Comparison of ENCODE assay signal across 29 mouse cellular contexts in genomic region chr10:117575404-117576153, GRCm38 (mm10). TPM values are rescaled to one million over a fixed set of nuclear protein-coding genes. Genes with fewer than 3 reads are reported as not detected.
DNase-seq lines count a peak whose midpoint lies in the region; ATAC-seq and TF ChIP-seq lines count a peak whose summit lies in the region.
"Had no signal": no experiment of that assay in that cellular context is flagged by ENCODE, and none has a peak within 500 bp of the region (broad histone marks: within the 10 kb centered on the region; RNA-seq: fewer than 3 reads in every experiment).

No protein-coding gene starts in this region.

- no peaks in the 10 kb centered on the region for H3K9me3 ChIP-seq in intestine, postnatal 0 days (ENCODE audit: control insufficient read depth)
- H3K9me3 ChIP-seq in stomach, embryonic 15.5 days: no peaks in the 10 kb centered on the region
- H3K9me3 ChIP-seq: forebrain, embryonic 13.5 days; hindbrain, embryonic 10.5 days; hindbrain, embryonic 15.5 days; kidney, embryonic 15.5 days; limb, embryonic 15.5 days; liver, embryonic 13.5 days; neural tube, embryonic 13.5 days had no signal

- no peak overlapping the region for H3K9ac ChIP-seq in intestine, postnatal 0 days (ENCODE audit: low read depth, low read length)
- H3K9ac ChIP-seq in stomach, embryonic 15.5 days: no peak overlapping the region
- H3K9ac ChIP-seq: forebrain, embryonic 13.5 days; hindbrain, embryonic 15.5 days; kidney, embryonic 15.5 days; limb, embryonic 15.5 days; liver, embryonic 13.5 days; neural tube, embryonic 13.5 days had no signal

- DNase-seq in 3T3-L1 (ENCODE audit: low read depth, low spot score): peak; percentile 95
- peak; percentile 75 for DNase-seq in ZHBTc4 (ENCODE audit: low read depth, low spot score)
- DNase-seq in adrenal gland, adult 8-10 months: no peak
- no peak for DNase-seq in ovary, postnatal 10 days (ENCODE audit: low spot score)
- DNase-seq in urinary bladder, adult 18-20 months (ENCODE audit: low spot score in 2 of 2): no peak
- DNase-seq: adrenal gland, postnatal 25 days; B cell, adult 2 months; cerebellum, adult 2 months; cerebellum, postnatal 14 days; gastrocnemius, postnatal 14 days; heart, postnatal 14 days; kidney, adult 18-20 months; kidney, postnatal 36 days; layer of hippocampus, postnatal 36 days; left cerebral cortex, postnatal 4 days; liver, embryonic 13.5 days; lung, adult 18-20 months; retina, postnatal 1 day; right cerebral cortex, postnatal 14 days had no signal

- no peak overlapping the region for H3K4me3 ChIP-seq in intestine, postnatal 0 days (ENCODE audit: low read depth, low read length)
- no peak overlapping the region for H3K4me3 ChIP-seq in stomach, embryonic 15.5 days (replicated peaks)
- H3K4me3 ChIP-seq: forebrain, embryonic 13.5 days; hindbrain, embryonic 10.5 days; hindbrain, embryonic 15.5 days; kidney, embryonic 15.5 days; limb, embryonic 15.5 days; liver, embryonic 13.5 days; neural tube, embryonic 13.5 days had no signal

- H3K27me3 ChIP-seq in intestine, postnatal 0 days (replicated peaks; ENCODE audit: control insufficient read depth, insufficient read depth, low read length): no peaks in the 10 kb centered on the region
- H3K27me3 ChIP-seq in stomach, embryonic 15.5 days (replicated peaks): no peaks in the 10 kb centered on the region

- H3K36me3 ChIP-seq in intestine, postnatal 0 days (ENCODE audit: control insufficient read depth, insufficient read depth): no peaks in the 10 kb centered on the region
- no peaks in the 10 kb centered on the region for H3K36me3 ChIP-seq in stomach, embryonic 15.5 days
- H3K36me3 ChIP-seq: hindbrain, embryonic 10.5 days; hindbrain, embryonic 15.5 days; kidney, embryonic 15.5 days; limb, embryonic 15.5 days; liver, embryonic 13.5 days; neural tube, embryonic 13.5 days had no signal

- peak; percentile 80 for ATAC-seq in intestine, postnatal 0 days
- ATAC-seq in stomach, embryonic 15.5 days (ENCODE audit: insufficient read depth, low FRiP score, low read depth): peak; percentile 56; the same call in 1 of the 2 replicates
- ATAC-seq: forebrain, embryonic 13.5 days; lung, postnatal 0 days had no signal

- no peak overlapping the region for H3K27ac ChIP-seq in intestine, postnatal 0 days (ENCODE audit: low read depth, low read length)
- H3K27ac ChIP-seq in stomach, embryonic 15.5 days: peak overlapping the region; percentile 40; the same call in 1 of the 2 replicates
- H3K27ac ChIP-seq: forebrain, embryonic 13.5 days; hindbrain, embryonic 10.5 days; hindbrain, embryonic 15.5 days; kidney, embryonic 15.5 days; limb, embryonic 15.5 days; liver, embryonic 13.5 days; macrophage; neural tube, embryonic 13.5 days had no signal

- no peak for TF ChIP-seq CTCF in intestine, postnatal 0 days (IDR thresholded peaks at IDR 0.05; ENCODE audit: low read depth)

- 0 out of 2 replicates have a peak overlapping the region, but pooled peaks have one; percentile 3 for H3K4me2 ChIP-seq in intestine, postnatal 0 days (replicated peaks; ENCODE audit: low read depth)
- peak overlapping the region; percentile 16; the same call in 1 of the 2 replicates for H3K4me2 ChIP-seq in stomach, embryonic 15.5 days
- H3K4me2 ChIP-seq: forebrain, embryonic 13.5 days; hindbrain, embryonic 15.5 days; kidney, embryonic 15.5 days; limb, embryonic 15.5 days; liver, embryonic 13.5 days; neural tube, embryonic 13.5 days had no signal

- H3K4me1 ChIP-seq in intestine, postnatal 0 days (replicated peaks; ENCODE audit: control insufficient read depth, insufficient read depth, low read length): no peaks in the 10 kb centered on the region
- peaks cover 10% of the 10 kb centered on the region; the same call in 1 of the 2 replicates for H3K4me1 ChIP-seq in stomach, embryonic 15.5 days

- 27% methylated on average over 14 of the region's 14 CpGs for WGBS in intestine, postnatal 0 days
- WGBS in stomach, embryonic 15.5 days: 54% methylated on average over 14 of the region's 14 CpGs

RNA-seq across cellular contexts. Expression of gene Cpm, which starts 53.7 kb away (rescaled TPM):
- 32.8 and 33.8 TPM in 2 replicates for polyA plus RNA-seq in intestine, postnatal 0 days (2015; fragmentation: Nextera tagmentation; extraction: Ambion mirVana)
- polyA plus RNA-seq in stomach, embryonic 15.5 days (2015; fragmentation: Nextera tagmentation; extraction: Ambion mirVana): 57.1 and 57.7 TPM in 2 replicates
- total RNA-seq in adrenal gland, adult 8-10 months (2022): 10 to 100 TPM; 19.9 to 44.3 (median 31.5) TPM

Comparison
In these comparisons a context has a peak if more than half of its experiments do, and no peak if none do; other contexts are left out.
1. DNase-seq: peak in 3T3-L1 (single experiment) and ZHBTc4 (single experiment); none in adrenal gland, adult 8-10 months (single experiment), ovary, postnatal 10 days (single experiment) and urinary bladder, adult 18-20 months (0 of 2).